In the genomic region with DNA sequence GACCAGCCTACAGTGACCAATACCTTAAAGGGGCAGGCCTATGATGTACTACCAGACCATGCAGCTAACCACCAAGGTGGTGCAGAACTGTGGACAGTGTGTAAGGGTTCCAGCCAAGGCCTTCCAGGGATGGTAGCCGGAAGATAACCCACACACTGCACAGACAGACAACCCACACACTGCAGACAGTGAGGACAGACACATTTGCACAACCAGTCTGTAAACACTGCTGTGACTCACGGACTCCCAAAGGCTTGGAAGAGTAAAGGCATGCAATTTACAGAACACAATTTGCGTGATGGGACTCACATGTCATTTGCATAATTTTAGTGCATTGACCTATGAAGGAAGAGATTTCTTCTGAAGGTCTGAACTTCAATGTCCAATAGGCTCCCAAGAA, we compare ENCODE assay signal across 19 mouse cellular contexts.
DNase-seq lines count a peak whose midpoint lies in the region; ATAC-seq lines count a peak whose summit lies in the region.
"Had no signal": no experiment of that assay in that cellular context is flagged by ENCODE, and none has a peak within 500 bp of the region (broad histone marks: within the 10 kb centered on the region; RNA-seq: fewer than 3 reads in every experiment).

No protein-coding gene starts in this region.

- DNase-seq in frontal cortex, postnatal 14 days (ENCODE audit: low spot score in 2 of 2): no peak
- DNase-seq in brain, adult 2 months (ENCODE audit: low read depth, low spot score): peak; percentile 32
- no peak for DNase-seq in urinary bladder, postnatal 36 days (ENCODE audit: low spot score in 2 of 2)
- DNase-seq: adrenal gland, adult 8-10 months; adrenal gland, postnatal 14 days; adrenal gland, postnatal 36 days; B cell, adult 2 months; cerebellum, adult 11 months; cerebellum, adult 18-20 months; cerebellum, adult 8-10 months; cerebellum, adult 9-11 months; cerebellum, postnatal 25 days had no signal

- peak; percentile 55; the same call in 1 of the 2 replicates for ATAC-seq in frontal cortex, adult (ENCODE audit: low TSS enrichment)
- 0 out of 2 replicates have a peak, but pooled peaks have one; percentile 9 for ATAC-seq in monocyte, adult 5-6 weeks (replicated peaks; ENCODE audit: insufficient number of reproducible peaks, low FRiP score, low TSS enrichment, poor library complexity, severe bottlenecking)
- ATAC-seq: activated CD4-positive, CD25-positive, alpha-beta regulatory T cell, adult 4 months; CD4-positive, CD25-positive, alpha-beta regulatory T cell, adult 4 months; forebrain, embryonic 14.5 days; forebrain, embryonic 16.5 days; Patski had no signal
